Mouse (Mus musculus) E14TG2a.4 (cell line): ENCODE measurements around the gene Bcl11b.

Experiments used
- CTCF ChIP-seq: conservative IDR thresholded peaks from 2 replicates; pipeline ENCODE4 v1.5.1; 2014; ENCODE audit warnings: low read length
- NANOG ChIP-seq: IDR thresholded peaks from 2 replicates; pipeline ENCODE4 v1.6.1; 2014; ENCODE audit warnings: borderline replicate concordance, low read length, mixed read lengths
- POU5F1 ChIP-seq: IDR thresholded peaks from 2 replicates; pipeline ENCODE4 v1.6.1; 2014; ENCODE audit warnings: low read length, borderline replicate concordance

GRCm38 (mm10) chr12:108035412-108036078 is 32.1 kb upstream of the Bcl11b start:
- TF ChIP-seq NANOG (no peak), CTCF (no peak), POU5F1 (no peak)
